Mouse (Mus musculus) hematopoietic multipotent progenitor cell, adult 10-12 weeks (in vitro differentiated cells): ENCODE data around the gene Pdrg1. TPM values are rescaled to one million over a fixed set of nuclear protein-coding genes. Genes with fewer than 3 reads are reported as not detected.

Source experiments
- polyA plus RNA-seq: library from polyadenylated mRNA; stranded (reverse); fragments of >175 nt; gene quantifications from 2 replicates; pipeline ENCODE4 v1.2.3, GENCODE M21; 2012; ENCODE audit warnings: low replicate concordance

Gene Pdrg1
- 32.6 and 41.6 TPM in 2 replicates for polyA plus RNA-seq

GRCm38 (mm10) chr2:153014758-153015593 is at the start of gene Pdrg1:
Gene Pdrg1, minus strand, starts transcription at chr2:153015427.

GRCm38 (mm10) chr2:153031126-153032082 is 16.2 kb upstream of the Pdrg1 start, which contains the start of gene Xkr7:
Gene Xkr7, plus strand, starts transcription at chr2:153031852.

GRCm38 (mm10) chr2:152962091-152962793 is 53.0 kb downstream of the Pdrg1 start, which contains the start of gene Ttll9:
Gene Ttll9, plus strand, starts transcription at chr2:152962485.

Other genes with a start within 250 kb of the Pdrg1 start
- 56.7 and 71.1 TPM in 2 replicates for gene Bcl2l1, start 183.7 kb downstream of the Pdrg1 start, polyA plus RNA-seq
- 1.4 and 4.4 TPM in 2 replicates for gene Tpx2, start 167.5 kb downstream of the Pdrg1 start, polyA plus RNA-seq
- not detected in 2 replicates for gene Mylk2, start 104.1 kb downstream of the Pdrg1 start, polyA plus RNA-seq
- gene Foxs1, start 82.2 kb downstream of the Pdrg1 start, polyA plus RNA-seq, result 0.41 and 1.3 TPM in 2 replicates
- gene Dusp15, start 63.7 kb downstream of the Pdrg1 start, polyA plus RNA-seq, result 0.03 TPM in 1 of 2 replicates, not detected in the other
- gene Ttll9, start 52.9 kb downstream of the Pdrg1 start, polyA plus RNA-seq, result not detected in 2 replicates
- not detected in 2 replicates for gene Xkr7, start 16.4 kb upstream of the Pdrg1 start, polyA plus RNA-seq
- gene Ccm2l, start 50.5 kb upstream of the Pdrg1 start, polyA plus RNA-seq, result 0.70 TPM in 1 of 2 replicates, not detected in the other
- 47.9 and 76.5 TPM in 2 replicates for gene Hck, start 93.0 kb upstream of the Pdrg1 start, polyA plus RNA-seq
- 5.2 and 34.9 TPM in 2 replicates for gene Tm9sf4, start 145.9 kb upstream of the Pdrg1 start, polyA plus RNA-seq
- gene Tspyl3, start 210.0 kb upstream of the Pdrg1 start, polyA plus RNA-seq, result 10.6 and 19.3 TPM in 2 replicates
- gene Plagl2, start 226.0 kb upstream of the Pdrg1 start, polyA plus RNA-seq, result 13.3 and 17.5 TPM in 2 replicates
- gene Pofut1, start 226.1 kb upstream of the Pdrg1 start, polyA plus RNA-seq, result 8.9 and 9.6 TPM in 2 replicates